Mouse (Mus musculus) liver, embryonic 14.5 days (tissue): ENCODE measurements around the gene Adam12. TPM values are rescaled to one million over a fixed set of nuclear protein-coding genes. Genes with fewer than 3 reads are reported as not detected.

Experiments used
- ATAC-seq: fragments of 200-750 bp; cut with Nextera tagmentation; 2 replicates; pipeline ENCODE4 v1.8.0; 2017; ENCODE audit warnings: moderate number of reproducible peaks, mild to moderate bottlenecking, moderate library complexity; ENCODE audit not compliant: insufficient read depth
- DNase-seq, 3 experiments: peaks; one replicate each; pipeline ENCODE4 v3.0.0-alpha.2; 2012 to 2013; ENCODE audit warnings: low read depth in 3 of 3, low spot score in 3 of 3
- H3K27ac ChIP-seq: fragments of 300-500 bp; sonication (generic); 2 replicates; pipeline ENCODE4 v1.5.1; 2014; ENCODE audit warnings: moderate library complexity, mild to moderate bottlenecking, control low read depth, inconsistent platforms
- H3K27me3 ChIP-seq: fragments of 300-500 bp; sonication (generic); 2 replicates; pipeline ENCODE4 v1.6.1; 2014; ENCODE audit warnings: mild to moderate bottlenecking, low read length, moderate library complexity; ENCODE audit not compliant: control insufficient read depth, insufficient read depth
- H3K36me3 ChIP-seq: fragments of 300-500 bp; sonication (generic); replicated peaks from 2 replicates; pipeline ENCODE4 v1.6.1; 2014; ENCODE audit warnings: low read depth; ENCODE audit not compliant: control insufficient read depth, insufficient read depth
- H3K4me1 ChIP-seq, 2 experiments: fragments of 200-500 bp in 1 of 2; fragments of 300-500 bp in 1 of 2; sonication (generic) in 1 of 2; replicated peaks; 2 replicates each; pipeline ENCODE4 v1.6.1; 2012 to 2014; ENCODE audit warnings: antibody characterized with exemption in 1 of 2, inconsistent platforms in 1 of 2, low read length in 1 of 2; ENCODE audit not compliant: control insufficient read depth in 2 of 2, insufficient read depth in 2 of 2
- H3K4me2 ChIP-seq: fragments of 300-500 bp; sonication (generic); 2 replicates; pipeline ENCODE4 v1.6.1; 2014; ENCODE audit warnings: low read depth, mild to moderate bottlenecking, control low read depth, moderate library complexity
- H3K4me3 ChIP-seq, 2 experiments: fragments of 200-500 bp in 1 of 2; fragments of 300-500 bp in 1 of 2; sonication (generic) in 1 of 2; 2 replicates each; pipeline ENCODE4 v1.5.1; 2012 to 2014; ENCODE audit warnings: low read depth in 2 of 2, low read length in 2 of 2, mild to moderate bottlenecking in 2 of 2, control low read depth in 1 of 2, inconsistent platforms in 1 of 2, moderate library complexity in 1 of 2; ENCODE audit not compliant: insufficient read depth in 1 of 2
- H3K9ac ChIP-seq: fragments of 300-500 bp; sonication (generic); replicated peaks from 2 replicates; pipeline ENCODE4 v1.6.1; 2014; ENCODE audit warnings: mild to moderate bottlenecking, control low read depth, moderate library complexity
- H3K9me3 ChIP-seq: fragments of 300-500 bp; sonication (generic); 2 replicates; pipeline ENCODE4 v1.6.1; 2016; ENCODE audit warnings: low read length, mixed read lengths; ENCODE audit not compliant: control insufficient read depth
- CTCF ChIP-seq: IDR thresholded peaks from 2 replicates; pipeline ENCODE4 v1.5.1; 2016; ENCODE audit warnings: antibody characterized with exemption, low read depth, control low read depth
- EP300 ChIP-seq: IDR thresholded peaks from 2 replicates; pipeline ENCODE4 v1.6.1; 2016; ENCODE audit warnings: antibody characterized with exemption, low read depth
- WGBS: fragments of 180-500 bp; shearing (Covaris S2); extraction: QIAGEN DNeasy Blood & Tissue Kit; methylation state at CpG from one replicate; pipeline ENCODE4 v1.1.7; 2014; ENCODE audit not compliant: insufficient replicate concordance; 5-methylcytosine and 5-hydroxymethylcytosine counted together
- polyA plus RNA-seq, 2 experiments: library from polyadenylated mRNA; depleted of rRNA in 1 of 2; stranded (reverse) in 1 of 2; unstranded in 1 of 2; fragments of >200 nt; fragmentation: Nextera tagmentation in 1 of 2; extraction: Ambion mirVana in 1 of 2; gene quantifications; 2 replicates each; pipeline versions ENCODE4 v1.2.1 to v1.2.3; 2012 to 2014

The Adam12 gene
- polyA plus RNA-seq, 2 experiments, result 1.9 TPM

DNA sequence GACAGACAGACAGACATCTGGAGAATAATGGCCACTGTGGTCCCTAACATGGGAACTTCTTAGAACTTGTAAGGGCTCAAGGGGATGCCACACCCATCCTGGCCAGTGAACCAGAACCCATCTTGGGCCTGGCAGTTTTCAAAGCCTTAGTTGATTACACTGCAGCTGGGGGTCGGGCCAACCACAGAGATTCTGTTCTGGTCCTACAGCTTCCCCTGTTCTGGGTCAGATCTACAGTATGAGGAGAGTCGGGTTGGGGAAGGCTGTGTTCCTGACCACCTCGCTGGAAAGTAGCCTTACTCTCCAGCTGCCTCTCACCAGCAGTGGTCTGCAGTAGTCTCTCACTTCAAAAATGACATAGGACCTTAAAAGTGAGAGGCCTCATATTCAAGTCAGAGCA is 5.7 kb downstream of the Adam12 start:
- 45% methylated on average over 3 of the region's 3 CpGs for WGBS
- no peak for ATAC-seq
- peaks cover 22% of the 10 kb centered on the region for H3K27me3 ChIP-seq

GRCm38 (mm10) chr7:134224741-134225612 is 7.0 kb downstream of the Adam12 start:
- no peak for ATAC-seq
- peak overlapping the region; percentile 31 to 32 for H3K4me3 ChIP-seq
- no peak for TF ChIP-seq CTCF
- no peak for TF ChIP-seq EP300
- H3K4me2 ChIP-seq, result peak overlapping the region; percentile 34
- no peaks in the 10 kb centered on the region for H3K36me3 ChIP-seq
- H3K27ac ChIP-seq, result no peak overlapping the region
- H3K9ac ChIP-seq, result no peak overlapping the region
- peaks cover 22% of the 10 kb centered on the region for H3K27me3 ChIP-seq
- H3K9me3 ChIP-seq, result no peaks in the 10 kb centered on the region
- H3K4me1 ChIP-seq, result peaks cover 0 to 2% of the 10 kb centered on the region in 2 experiments; a peak in 2 of 4 replicates
- under 1% methylated on average over 85 of the region's 90 CpGs for WGBS
- DNase-seq, result no peak

More for the DNA sequence above, 5.7 kb downstream of the Adam12 start:
- Histone ChIP-seq H3K4me3 (no peak overlapping the region), H3K36me3 (no peaks in the 10 kb centered on the region), H3K9ac (no peak overlapping the region), H3K4me1 (peaks cover 0 to 2% of the 10 kb centered on the region in 2 experiments; a peak in 2 of 4 replicates), H3K9me3 (no peaks in the 10 kb centered on the region), H3K4me2 (no peak overlapping the region), H3K27ac (no peak overlapping the region)
- DNase-seq, result no peak
- no peak for TF ChIP-seq EP300
- no peak for TF ChIP-seq CTCF

GRCm38 (mm10) chr7:134224421-134224740 is 7.6 kb downstream of the Adam12 start:
- ATAC-seq (no peak), DNase-seq (no peak)

GRCm38 (mm10) chr7:134223444-134224161 is 8.3 kb downstream of the Adam12 start:
- peak overlapping the region; percentile 31 to 32; a peak in 1 of 4 replicates for H3K4me3 ChIP-seq
- no peaks in the 10 kb centered on the region for H3K9me3 ChIP-seq
- TF ChIP-seq EP300 (no peak), CTCF (peak; percentile 77)
- 20% methylated on average over 16 of the region's 16 CpGs for WGBS
- no peaks in the 10 kb centered on the region for H3K36me3 ChIP-seq
- H3K27me3 ChIP-seq, result peaks cover 22% of the 10 kb centered on the region
- DNase-seq, result peak in 2 of 3 experiments; percentile 2 to 11
- H3K4me1 ChIP-seq, result no peaks in the 10 kb centered on the region; a peak in 1 of 4 replicates
- no peak for ATAC-seq
- H3K4me2 ChIP-seq, result peak overlapping the region; percentile 13; the same call in 1 of the 2 replicates
- no peak overlapping the region for H3K9ac ChIP-seq
- H3K27ac ChIP-seq, result no peak overlapping the region

More at GRCm38 (mm10) chr7:134224421-134224740, 7.6 kb downstream of the Adam12 start:
- H3K9ac ChIP-seq, result no peak overlapping the region
- peak overlapping the region; percentile 31 to 32 for H3K4me3 ChIP-seq
- peak overlapping the region; percentile 34; the same call in 1 of the 2 replicates for H3K4me2 ChIP-seq
- H3K9me3 ChIP-seq, result no peaks in the 10 kb centered on the region
- under 1% methylated on average over 14 of the region's 14 CpGs for WGBS
- peaks cover 0 to 1% of the 10 kb centered on the region in 2 experiments; a peak in 2 of 4 replicates for H3K4me1 ChIP-seq
- no peaks in the 10 kb centered on the region for H3K36me3 ChIP-seq
- H3K27me3 ChIP-seq, result peaks cover 22% of the 10 kb centered on the region
- TF ChIP-seq CTCF, result no peak
- TF ChIP-seq EP300, result no peak
- H3K27ac ChIP-seq, result no peak overlapping the region

DNA sequence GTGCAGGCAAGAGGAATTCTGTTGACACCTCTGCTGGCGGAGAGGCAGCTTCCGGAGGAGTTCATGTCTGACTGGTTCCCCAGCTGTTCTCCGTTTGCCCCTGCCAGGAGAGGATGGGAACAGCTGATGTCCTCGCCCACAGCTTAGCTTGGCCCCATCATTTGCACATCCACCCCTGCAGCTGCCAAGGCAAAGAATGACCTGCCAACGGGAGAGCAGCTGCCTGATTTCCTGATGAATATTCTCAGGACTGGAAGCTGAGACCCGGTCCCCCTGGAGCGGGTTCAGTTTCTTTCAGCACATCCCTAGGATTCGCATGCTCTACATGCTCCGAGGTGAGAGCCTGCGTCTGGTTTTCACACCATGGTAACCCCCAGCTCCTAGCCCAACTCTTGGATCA is 24.0 kb downstream of the Adam12 start:
- DNase-seq, result no peak
- Histone ChIP-seq H3K27me3 (no peaks in the 10 kb centered on the region), H3K4me1 (no peaks in the 10 kb centered on the region), H3K4me2 (no peak overlapping the region), H3K9ac (no peak overlapping the region), H3K4me3 (no peak overlapping the region), H3K36me3 (no peaks in the 10 kb centered on the region), H3K27ac (no peak overlapping the region), H3K9me3 (no peaks in the 10 kb centered on the region)
- WGBS, result 69% methylated on average over 10 of the region's 10 CpGs
- TF ChIP-seq EP300 (no peak), CTCF (no peak)
- ATAC-seq, result no peak
